Mouse (Mus musculus) limb, embryonic 14.5 days (tissue): ENCODE results near the gene Ccnf. TPM values are rescaled to one million over a fixed set of nuclear protein-coding genes. Genes with fewer than 3 reads are reported as not detected.

Source experiments
- ATAC-seq: fragments of 200-750 bp; cut with Nextera tagmentation; 2 replicates; pipeline ENCODE4 v1.8.0; 2017; ENCODE audit warnings: low read depth, moderate number of reproducible peaks, moderate TSS enrichment; ENCODE audit not compliant: low FRiP score
- DNase-seq: peaks from one replicate; pipeline ENCODE4 v3.0.0-alpha.2; 2015; ENCODE audit warnings: low spot score
- H3K27ac ChIP-seq: fragments of 300-500 bp; sonication (generic); replicated peaks from 2 replicates; pipeline ENCODE4 v1.5.1; 2014; ENCODE audit warnings: low read depth, mild to moderate bottlenecking, low read length, moderate library complexity, mixed read lengths
- H3K27me3 ChIP-seq: fragments of 300-500 bp; sonication (generic); 2 replicates; pipeline ENCODE4 v1.6.1; 2014; ENCODE audit warnings: low read length, mixed read lengths; ENCODE audit not compliant: control insufficient read depth, insufficient read depth
- H3K36me3 ChIP-seq: fragments of 300-500 bp; sonication (generic); 2 replicates; pipeline ENCODE4 v1.6.1; 2014; ENCODE audit warnings: mild to moderate bottlenecking, low read length, moderate library complexity, mixed read lengths; ENCODE audit not compliant: control insufficient read depth, insufficient read depth
- H3K4me1 ChIP-seq: fragments of 300-500 bp; sonication (generic); 2 replicates; pipeline ENCODE4 v1.6.1; 2014; ENCODE audit warnings: antibody characterized with exemption, low read length, mixed read lengths; ENCODE audit not compliant: control insufficient read depth, insufficient read depth
- H3K4me2 ChIP-seq: fragments of 300-500 bp; sonication (generic); replicated peaks from 2 replicates; pipeline ENCODE4 v1.6.1; 2014; ENCODE audit warnings: low read depth, mild to moderate bottlenecking, low read length, moderate library complexity; ENCODE audit not compliant: severe bottlenecking
- H3K4me3 ChIP-seq: fragments of 300-500 bp; sonication (generic); replicated peaks from 2 replicates; pipeline ENCODE4 v1.5.1; 2014; ENCODE audit warnings: low read length
- H3K9ac ChIP-seq: fragments of 300-500 bp; sonication (generic); 2 replicates; pipeline ENCODE4 v1.6.1; 2014; ENCODE audit warnings: mild to moderate bottlenecking, low read depth, low read length, moderate library complexity; ENCODE audit not compliant: severe bottlenecking
- H3K9me3 ChIP-seq: fragments of 300-500 bp; sonication (generic); 2 replicates; pipeline ENCODE4 v1.6.1; 2016; ENCODE audit warnings: low read length; ENCODE audit not compliant: control insufficient read depth
- POLR2A ChIP-seq: fragments of 200-500 bp; IDR thresholded peaks from 2 replicates; pipeline ENCODE4 v1.8.0; 2012; ENCODE audit warnings: inconsistent platforms, mild to moderate bottlenecking, moderate library complexity, borderline replicate concordance; ENCODE audit not compliant: insufficient read depth, insufficient read length; ENCODE audit errors: extremely low read depth
- WGBS: fragments of 180-500 bp; shearing (Covaris S2); extraction: QIAGEN DNeasy Blood & Tissue Kit; methylation state at CpG from one replicate; pipeline ENCODE4 v1.1.7; 2014; 5-methylcytosine and 5-hydroxymethylcytosine counted together
- polyA plus RNA-seq, 2 experiments: library from polyadenylated mRNA; depleted of rRNA in 1 of 2; stranded (reverse) in 1 of 2; unstranded in 1 of 2; fragments of >200 nt; fragmentation: Nextera tagmentation in 1 of 2; extraction: Ambion mirVana in 1 of 2; gene quantifications; 2 replicates each; pipeline versions ENCODE4 v1.2.1 to v1.2.3; 2012 to 2014

Gene Ccnf
- polyA plus RNA-seq, 2 experiments = 36.6 to 41.8 TPM

DNA sequence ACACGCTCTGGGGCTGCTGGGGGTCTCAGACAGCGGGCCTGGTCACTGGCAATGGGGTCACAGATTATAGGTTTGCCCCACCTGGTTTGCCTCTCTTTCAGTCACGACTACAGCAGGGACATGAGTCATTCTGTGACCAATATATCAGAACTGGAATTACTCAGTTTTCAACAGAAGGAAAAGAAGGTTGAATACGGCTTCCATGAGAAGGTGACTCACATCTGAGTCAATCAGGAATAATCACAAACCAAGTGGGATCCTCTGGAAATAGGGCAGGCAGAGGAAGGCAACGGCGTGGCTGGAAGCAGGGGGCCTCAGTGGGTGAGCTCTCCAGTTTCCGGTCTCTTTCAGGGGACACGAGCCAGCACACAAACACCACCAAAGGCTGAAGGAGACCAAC, 7.2 kb downstream of the Ccnf start:
- ATAC-seq = no peak
- no peaks in the 10 kb centered on the region for H3K27me3 ChIP-seq
- no peak for TF ChIP-seq POLR2A

DNA sequence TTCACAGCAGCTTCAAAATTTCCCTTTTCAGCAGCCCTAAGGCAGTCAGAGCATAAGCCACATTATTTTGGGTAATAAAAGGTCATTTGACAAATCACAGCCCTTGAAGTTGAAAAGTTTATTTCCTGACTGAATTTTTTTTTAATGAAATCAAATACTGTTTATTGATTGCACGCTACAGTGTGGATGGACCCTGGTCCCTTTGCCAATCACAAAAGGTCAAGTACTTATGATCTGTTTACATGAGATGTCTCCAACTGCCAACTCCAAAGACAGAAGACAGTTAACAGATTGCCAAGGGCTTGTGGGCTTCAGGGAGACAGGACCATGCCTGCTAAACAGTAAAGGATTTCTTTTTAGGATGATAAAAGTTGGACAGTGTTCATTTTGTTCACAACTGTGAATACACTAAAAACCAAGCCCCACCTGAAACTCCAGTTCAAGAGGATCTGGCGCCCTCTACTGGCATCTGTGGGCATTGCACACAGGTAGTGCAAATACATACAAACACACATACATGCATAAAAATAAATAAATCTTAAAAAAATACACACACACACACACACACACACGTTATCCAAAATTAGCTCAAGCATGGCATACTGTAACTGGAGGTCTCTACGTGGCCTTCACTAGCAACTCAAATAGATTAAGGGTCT, 7.8 kb downstream of the Ccnf start:
- TF ChIP-seq POLR2A = no peak
- no peak overlapping the region for H3K9ac ChIP-seq
- no peak overlapping the region for H3K4me3 ChIP-seq
- no peak for ATAC-seq
- no peak overlapping the region for H3K4me2 ChIP-seq
- H3K4me1 ChIP-seq = no peaks in the 10 kb centered on the region
- H3K36me3 ChIP-seq = peaks cover 85% of the 10 kb centered on the region
- no peak overlapping the region for H3K27ac ChIP-seq
- no peaks in the 10 kb centered on the region for H3K27me3 ChIP-seq
- H3K9me3 ChIP-seq = peaks cover 9% of the 10 kb centered on the region; the same call in 1 of the 2 replicates
- WGBS = 91% methylated on average over 4 of the region's 4 CpGs
- no peak for DNase-seq

More for the DNA sequence above, 7.2 kb downstream of the Ccnf start:
- WGBS = 99% methylated on average over 8 of the region's 8 CpGs
- Histone ChIP-seq H3K4me3 (no peak overlapping the region), H3K9me3 (peaks cover 9% of the 10 kb centered on the region; the same call in 1 of the 2 replicates), H3K9ac (no peak overlapping the region), H3K27ac (no peak overlapping the region), H3K4me1 (no peaks in the 10 kb centered on the region), H3K4me2 (no peak overlapping the region), H3K36me3 (peaks cover 85% of the 10 kb centered on the region)
- no peak for DNase-seq

DNA sequence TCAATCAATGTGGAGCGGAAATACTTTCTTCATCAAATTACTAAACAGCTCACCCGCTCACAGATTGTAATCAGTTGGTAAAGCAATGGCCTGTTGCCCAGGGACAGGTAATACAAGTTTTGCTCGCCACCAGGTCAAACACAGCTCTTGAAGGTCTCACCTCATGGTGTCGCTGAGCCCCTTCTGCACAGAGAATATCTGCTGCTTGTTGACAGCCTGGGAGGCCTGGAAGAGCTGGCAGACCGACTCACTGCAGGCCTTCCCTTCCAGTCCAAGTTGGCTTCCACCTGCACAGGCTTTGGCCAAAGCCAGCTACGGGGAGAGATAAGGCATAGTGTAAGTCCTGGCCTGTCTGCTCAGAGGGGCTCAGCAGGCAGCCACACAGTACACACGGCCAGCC, 14.4 kb downstream of the Ccnf start:
- no peak for ATAC-seq
- Histone ChIP-seq H3K9me3 (no peaks in the 10 kb centered on the region), H3K4me3 (no peak overlapping the region), H3K4me1 (no peaks in the 10 kb centered on the region), H3K4me2 (no peak overlapping the region), H3K27me3 (no peaks in the 10 kb centered on the region), H3K9ac (no peak overlapping the region), H3K36me3 (peaks cover 98% of the 10 kb centered on the region), H3K27ac (no peak overlapping the region)
- TF ChIP-seq POLR2A = no peak
- WGBS = 95% methylated on average over 7 of the region's 7 CpGs
- DNase-seq = no peak

DNA sequence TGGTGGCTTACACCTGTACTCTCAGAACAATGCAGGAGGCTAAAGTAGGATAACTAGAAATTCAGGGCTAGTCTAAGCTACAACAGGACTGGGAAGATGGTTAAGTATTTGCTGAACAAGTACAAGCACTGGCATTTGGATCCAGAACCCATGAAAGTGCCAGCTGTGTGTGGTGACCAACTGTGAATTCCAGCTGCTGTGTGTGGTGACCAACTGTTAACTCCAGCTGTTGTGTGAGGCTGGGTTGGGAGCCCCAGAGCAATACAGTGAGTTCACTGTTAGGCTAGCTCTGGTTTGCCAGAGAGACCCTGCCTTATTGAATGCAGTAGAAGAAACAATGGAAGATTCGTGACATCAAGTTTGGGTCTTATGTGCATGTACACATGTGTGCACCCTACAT, 14.8 kb downstream of the Ccnf start:
- WGBS = 90% methylated on average over 1 of the region's 1 CpGs
- peaks cover 97% of the 10 kb centered on the region for H3K36me3 ChIP-seq

DNA sequence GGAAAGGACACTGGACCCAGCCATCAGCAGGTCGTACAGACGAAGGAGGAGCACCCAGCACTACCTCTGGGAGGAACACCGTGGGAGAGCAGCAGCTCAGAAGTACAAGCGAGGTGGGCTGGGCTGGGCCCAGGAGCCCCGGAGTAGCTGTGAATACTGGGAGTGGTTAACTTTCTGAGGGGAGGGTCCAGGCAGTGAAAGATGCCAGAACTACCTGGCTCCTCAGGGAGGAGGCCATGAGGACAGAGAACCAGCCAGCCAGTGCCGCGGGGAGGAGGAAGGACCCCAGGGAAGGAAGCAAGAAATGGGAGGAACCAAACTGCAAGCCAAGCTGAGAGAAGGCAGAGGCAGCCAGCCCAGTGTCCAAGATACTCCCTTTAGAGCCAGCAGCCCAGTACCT, 23.3 kb downstream of the Ccnf start:
- WGBS = 81% methylated on average over 7 of the region's 7 CpGs
- TF ChIP-seq POLR2A = no peak
- H3K4me2 ChIP-seq = no peak overlapping the region
- no peak overlapping the region for H3K4me3 ChIP-seq
- ATAC-seq = no peak
- no peak overlapping the region for H3K9ac ChIP-seq
- no peak for DNase-seq
- H3K36me3 ChIP-seq = peaks cover 95% of the 10 kb centered on the region
- no peak overlapping the region for H3K27ac ChIP-seq
- no peaks in the 10 kb centered on the region for H3K4me1 ChIP-seq
- H3K9me3 ChIP-seq = no peaks in the 10 kb centered on the region
- H3K27me3 ChIP-seq = no peaks in the 10 kb centered on the region

More for the DNA sequence above, 14.8 kb downstream of the Ccnf start:
- no peak for ATAC-seq
- H3K4me2 ChIP-seq = no peak overlapping the region
- TF ChIP-seq POLR2A = no peak
- no peaks in the 10 kb centered on the region for H3K4me1 ChIP-seq
- no peaks in the 10 kb centered on the region for H3K27me3 ChIP-seq
- H3K27ac ChIP-seq = no peak overlapping the region
- no peak overlapping the region for H3K4me3 ChIP-seq
- H3K9me3 ChIP-seq = no peaks in the 10 kb centered on the region
- H3K9ac ChIP-seq = no peak overlapping the region
- no peak for DNase-seq
